Mouse (Mus musculus) hindbrain, embryonic 13.5 days (tissue): Measurements from ENCODE around the gene Il6. TPM values are rescaled to one million over a fixed set of nuclear protein-coding genes. Genes with fewer than 3 reads are reported as not detected.
"Not testable (repeated sequence)": the region's sequence is repeated elsewhere in the genome, so short reads cannot be mapped to it uniquely, and the experiment has no call there.

Experiments used
- ATAC-seq: fragments of 200-750 bp; cut with Nextera tagmentation; 2 replicates; pipeline ENCODE4 v1.8.0; 2017; ENCODE audit warnings: moderate TSS enrichment; ENCODE audit not compliant: low FRiP score
- H3K27ac ChIP-seq: fragments of 300-500 bp; sonication (generic); 2 replicates; pipeline ENCODE4 v1.5.1; 2015; ENCODE audit warnings: inconsistent platforms, mild to moderate bottlenecking, moderate library complexity
- H3K27me3 ChIP-seq: fragments of 300-500 bp; sonication (generic); 2 replicates; pipeline ENCODE4 v1.6.1; 2015; ENCODE audit warnings: mild to moderate bottlenecking, inconsistent platforms
- H3K36me3 ChIP-seq: fragments of 300-500 bp; sonication (generic); 2 replicates; pipeline ENCODE4 v1.6.1; 2015; ENCODE audit warnings: mild to moderate bottlenecking, inconsistent platforms
- H3K4me1 ChIP-seq: fragments of 300-500 bp; sonication (generic); replicated peaks from 2 replicates; pipeline ENCODE4 v1.6.1; 2015; ENCODE audit warnings: inconsistent platforms
- H3K4me2 ChIP-seq: fragments of 300-500 bp; sonication (generic); 2 replicates; pipeline ENCODE4 v1.6.1; 2015; ENCODE audit warnings: inconsistent platforms, mild to moderate bottlenecking, moderate library complexity
- H3K4me3 ChIP-seq: fragments of 300-500 bp; sonication (generic); 2 replicates; pipeline ENCODE4 v1.5.1; 2015; ENCODE audit warnings: mild to moderate bottlenecking, inconsistent platforms
- H3K9ac ChIP-seq: fragments of 300-500 bp; sonication (generic); 2 replicates; pipeline ENCODE4 v1.6.1; 2015; ENCODE audit warnings: mild to moderate bottlenecking, inconsistent platforms
- H3K9me3 ChIP-seq: fragments of 300-500 bp; sonication (generic); 2 replicates; pipeline ENCODE4 v1.6.1; 2016; ENCODE audit warnings: inconsistent platforms
- WGBS: fragments of 180-500 bp; shearing (Covaris S2); methylation state at CpG from one replicate; pipeline ENCODE4 v1.1.7; 2015; 5-methylcytosine and 5-hydroxymethylcytosine counted together
- polyA plus RNA-seq: library from polyadenylated mRNA; unstranded; fragments of >200 nt; fragmentation: Nextera tagmentation; extraction: Ambion mirVana; gene quantifications from 2 replicates; pipeline ENCODE4 v1.2.1, GENCODE M21; 2015

Gene Il6
- polyA plus RNA-seq, 1 experiment from 2014 or later, result not detected

GRCm38 (mm10) chr5:30039324-30039723, 26.4 kb downstream of the Il6 start:
- not testable (repeated sequence) for H3K36me3 ChIP-seq, H3K9me3 ChIP-seq, H3K27ac ChIP-seq, H3K4me3 ChIP-seq, H3K9ac ChIP-seq, ATAC-seq, H3K4me1 ChIP-seq, H3K27me3 ChIP-seq, H3K4me2 ChIP-seq
- WGBS, result 89% methylated on average over 5 of the region's 5 CpGs

GRCm38 (mm10) chr5:30039841-30040240, 26.9 kb downstream of the Il6 start:
- not testable (repeated sequence) for H3K4me2 ChIP-seq, H3K9ac ChIP-seq, H3K9me3 ChIP-seq, H3K27me3 ChIP-seq, H3K36me3 ChIP-seq, H3K4me1 ChIP-seq, ATAC-seq, H3K4me3 ChIP-seq, H3K27ac ChIP-seq
- WGBS, result 90% methylated on average over 4 of the region's 4 CpGs

- Histone ChIP-seq H3K36me3 (peaks cover 26% of the 10 kb centered on the region), H3K4me3 (no peak overlapping the region), H3K9me3 (no peaks in the 10 kb centered on the region), H3K4me1 (no peaks in the 10 kb centered on the region), H3K4me2 (no peak overlapping the region), H3K9ac (no peak overlapping the region), H3K27me3 (no peaks in the 10 kb centered on the region), H3K27ac (no peak overlapping the region)
- ATAC-seq, result no peak
- WGBS, result 67% methylated on average over 6 of the region's 6 CpGs
These were observed 45.4 kb downstream of the Il6 start for GRCm38 (mm10) chr5:30058216-30058731.

GRCm38 (mm10) chr5:30059607-30060006, 46.7 kb downstream of the Il6 start:
- not testable (repeated sequence) for H3K4me2 ChIP-seq, H3K27ac ChIP-seq, H3K9ac ChIP-seq, H3K27me3 ChIP-seq, H3K4me1 ChIP-seq, ATAC-seq, H3K9me3 ChIP-seq, H3K4me3 ChIP-seq
- WGBS, result 58% methylated on average over 5 of the region's 5 CpGs
- peaks cover 34% of the 10 kb centered on the region for H3K36me3 ChIP-seq

GRCm38 (mm10) chr5:30067726-30068125, 54.8 kb downstream of the Il6 start:
- no peaks in the 10 kb centered on the region for H3K27me3 ChIP-seq
- H3K9me3 ChIP-seq, result no peaks in the 10 kb centered on the region
- no peak overlapping the region for H3K4me2 ChIP-seq
- peaks cover 11% of the 10 kb centered on the region for H3K4me1 ChIP-seq
- WGBS, result 75% methylated on average over 6 of the region's 6 CpGs
- H3K4me3 ChIP-seq, result no peak overlapping the region
- no peak overlapping the region for H3K27ac ChIP-seq
- H3K9ac ChIP-seq, result no peak overlapping the region
- H3K36me3 ChIP-seq, result peaks cover 45% of the 10 kb centered on the region
- ATAC-seq, result no peak

Other genes with a start within 250 kb of the Il6 start
- 67.9 and 68.8 TPM in 2 replicates for gene Tyms, start 60.5 kb downstream of the Il6 start, polyA plus RNA-seq
- 14.0 and 15.0 TPM in 2 replicates for gene Garem2, start 92.0 kb downstream of the Il6 start, polyA plus RNA-seq
- 6.4 and 7.2 TPM in 2 replicates for gene 3110082J24Rik, start 93.0 kb downstream of the Il6 start, polyA plus RNA-seq
- gene Hadha, start 142.0 kb downstream of the Il6 start, polyA plus RNA-seq, result 76.1 and 84.3 TPM in 2 replicates
- 65.0 and 70.7 TPM in 2 replicates for gene Hadhb, start 142.1 kb downstream of the Il6 start, polyA plus RNA-seq
- gene Adgrf3, start 192.6 kb downstream of the Il6 start, polyA plus RNA-seq, result not detected in 2 replicates
- 24.9 and 25.2 TPM in 2 replicates for gene Selenoi, start 219.5 kb downstream of the Il6 start, polyA plus RNA-seq